Mouse (Mus musculus): ENCODE measurements at regions not wholly inside any gene's neighbourhood (a gene's known extent, or its start where the extent isn't known, plus 50 kb on each side); places are given as distances from the start of the nearest gene placed in this dataset.

DNA sequence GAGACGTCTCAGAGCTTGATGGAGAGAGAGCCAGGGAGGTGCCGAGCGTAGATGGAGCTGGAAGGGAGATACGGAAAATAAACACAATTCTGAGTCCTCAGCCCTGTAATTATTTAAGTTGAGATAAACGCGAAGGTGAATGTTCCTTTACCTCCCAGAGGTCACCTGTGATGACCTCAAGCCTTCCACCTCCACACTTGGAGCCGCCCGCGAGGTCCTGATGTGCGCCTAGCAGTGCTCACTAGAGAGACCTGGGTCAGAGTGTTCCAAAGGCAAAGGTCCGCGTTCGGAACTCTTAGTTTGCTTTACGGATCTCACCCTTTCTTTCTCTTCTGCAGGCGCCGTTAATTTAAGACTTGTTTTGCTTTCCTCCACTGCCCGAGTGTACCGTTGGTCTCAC is 117.0 kb upstream of the Krr1 start:
- no peak for TF ChIP-seq EP300 (IDR thresholded peaks at IDR 0.05; ENCODE audit: low read depth in 1 of 2, low read length in 2 of 2)
- TF ChIP-seq POLR2A (IDR thresholded peaks at IDR 0.05; ENCODE audit: control insufficient read depth in 1 of 2, insufficient read depth in 1 of 2, low read depth in 1 of 2, low read length in 2 of 2, poor library complexity in 1 of 2), result no peak
- no peak for TF ChIP-seq TBP (IDR thresholded peaks at IDR 0.05; ENCODE audit: low read depth, low read length)
- no peak for TF ChIP-seq GABPA (IDR thresholded peaks at IDR 0.05; ENCODE audit: low read depth, low read length)
- no peak for TF ChIP-seq MYC (IDR thresholded peaks at IDR 0.05; ENCODE audit: low read depth, low read length)
- TF ChIP-seq CTCF (IDR thresholded peaks at IDR 0.05 in 2 of 3, conservative IDR thresholded peaks at IDR 0.05 in 1 of 3; ENCODE audit: control insufficient read depth in 1 of 3, insufficient read depth in 1 of 3, low read depth in 2 of 3, low read length in 3 of 3, poor library complexity in 1 of 3, severe bottlenecking in 1 of 3), result no peak
- TF ChIP-seq MAFK (IDR thresholded peaks at IDR 0.05; ENCODE audit: borderline replicate concordance, low read depth, low read length), result no peak
- TF ChIP-seq HCFC1 (IDR thresholded peaks at IDR 0.05; ENCODE audit: low read depth, low read length), result no peak

Data from MEL (cell line).